ENCODE assay signal across 25 mouse cellular contexts in genomic region chr2:83251173-83252101, GRCm38 (mm10).
"Had no signal": no experiment of that assay in that cellular context is flagged by ENCODE, and none has a peak within 500 bp of the region (broad histone marks: within the 10 kb centered on the region; RNA-seq: fewer than 3 reads in every experiment).

No protein-coding gene starts in this region.

- ATAC-seq: hindbrain, embryonic 16.5 days; inflammation-experienced regulatory T-cells, adult 6 months had no signal

- H3K27ac ChIP-seq: heart, embryonic 10.5 days; hindbrain, embryonic 10.5 days; hindbrain, embryonic 12.5 days; hindbrain, embryonic 14.5 days; layer of hippocampus, adult 2 months; left cerebral cortex, adult 2 months; limb, embryonic 10.5 days; limb, embryonic 12.5 days; liver, embryonic 13.5 days; liver, embryonic 15.5 days had no signal

- H3K36me3 ChIP-seq: heart, embryonic 10.5 days; heart, embryonic 12.5 days; hindbrain, embryonic 10.5 days; hindbrain, embryonic 12.5 days; limb, embryonic 10.5 days; limb, embryonic 12.5 days; liver, embryonic 13.5 days; liver, embryonic 15.5 days had no signal

- H3K4me3 ChIP-seq: heart, embryonic 10.5 days; heart, embryonic 12.5 days; hindbrain, embryonic 10.5 days; hindbrain, embryonic 12.5 days; layer of hippocampus, adult 2 months; left cerebral cortex, adult 2 months; limb, embryonic 10.5 days; limb, embryonic 12.5 days; liver, embryonic 13.5 days; liver, embryonic 15.5 days had no signal

- H3K9ac ChIP-seq: heart, embryonic 12.5 days; hindbrain, embryonic 12.5 days; hindbrain, embryonic 14.5 days; limb, embryonic 12.5 days; liver, embryonic 13.5 days; liver, embryonic 15.5 days had no signal

- H3K4me1 ChIP-seq: heart, embryonic 10.5 days; heart, embryonic 12.5 days; hindbrain, embryonic 10.5 days; hindbrain, embryonic 12.5 days; limb, embryonic 12.5 days; liver, embryonic 13.5 days; liver, embryonic 15.5 days had no signal

- H3K4me2 ChIP-seq: heart, embryonic 12.5 days; hindbrain, embryonic 12.5 days; hindbrain, embryonic 14.5 days; limb, embryonic 12.5 days; liver, embryonic 11.5 days; liver, embryonic 13.5 days; liver, embryonic 15.5 days had no signal

- DNase-seq: gastrocnemius, postnatal 10 days; gastrocnemius, postnatal 25 days; heart, adult 18-20 months; heart, postnatal 10 days; heart, postnatal 4 days; kidney, adult 18-20 months; kidney, adult 8-10 months; kidney, postnatal 10 days; kidney, postnatal 25 days; kidney, postnatal 4 days; liver; liver, embryonic 13.5 days had no signal

- H3K27me3 ChIP-seq: heart, embryonic 12.5 days; hindbrain, embryonic 12.5 days; limb, embryonic 12.5 days; liver, embryonic 13.5 days; liver, embryonic 15.5 days had no signal

- H3K9me3 ChIP-seq: heart, embryonic 10.5 days; hindbrain, embryonic 10.5 days; hindbrain, embryonic 12.5 days; limb, embryonic 10.5 days; limb, embryonic 12.5 days; liver, embryonic 13.5 days; liver, embryonic 15.5 days had no signal
